Mouse (Mus musculus) layer of hippocampus, adult 2 months (tissue): ENCODE measurements around the gene Gm3460. TPM values are rescaled to one million over a fixed set of nuclear protein-coding genes. Genes with fewer than 3 reads are reported as not detected.
"Not testable (repeated sequence)": the region's sequence is repeated elsewhere in the genome, so short reads cannot be mapped to it uniquely, and the experiment has no call there.

Experiments
- DNase-seq, 2 experiments: peaks; one replicate each; pipeline ENCODE4 v3.0.0; 2022; ENCODE audit warnings: low spot score in 2 of 2
- H3K27ac ChIP-seq: fragments of 200-600 bp; 2 replicates; pipeline ENCODE4 v1.8.1; 2022
- H3K4me3 ChIP-seq: fragments of 200-600 bp; 2 replicates; pipeline ENCODE4 v1.8.1; 2022; ENCODE audit warnings: mild to moderate bottlenecking
- CTCF ChIP-seq: fragments of 200-600 bp; conservative IDR thresholded peaks from 2 replicates; pipeline ENCODE4 v1.8.1; 2022; ENCODE audit warnings: antibody characterized with exemption, mild to moderate bottlenecking, moderate library complexity
- long read RNA-seq, 2 experiments: library from polyadenylated mRNA; stranded (forward); transcript quantifications; one replicate each; pipeline ENCODE4 v2.0.0; 2021; ENCODE audit warnings: borderline mapping rate in 2 of 2
- total RNA-seq, 2 experiments: library from RNA; stranded (reverse); gene quantifications; 2 replicates each; pipeline ENCODE4 v1.2.3; 2021

Gm3460 gene
- not detected for total RNA-seq
- long read RNA-seq, experiment 1, result 0 reads
- long read RNA-seq, experiment 2, result 0 reads

DNA sequence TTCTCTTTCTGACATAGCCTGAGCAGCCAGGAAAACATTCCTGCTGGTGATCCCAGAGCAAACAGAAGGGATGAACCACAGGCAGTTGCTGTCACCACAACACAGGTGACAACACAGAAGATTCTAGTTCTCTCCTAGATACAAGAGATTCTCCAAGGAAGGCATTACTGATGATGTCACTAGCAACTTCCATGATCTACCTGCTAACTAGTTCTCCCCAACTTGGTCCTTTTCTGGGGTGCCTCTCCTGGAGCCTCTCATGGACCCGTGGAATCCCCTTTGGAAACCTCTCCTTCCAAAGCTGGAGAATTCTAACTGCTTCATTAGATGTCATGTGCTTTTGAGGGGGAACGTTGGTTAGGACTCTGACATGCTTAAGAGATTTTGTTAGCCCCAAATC lies at the start of gene Gm3460:
TSS of gene Gm3460 (minus strand) at position 101 of the 400 bp plus-strand sequence.
- not testable (repeated sequence) for H3K4me3 ChIP-seq, H3K27ac ChIP-seq, DNase-seq

DNA sequence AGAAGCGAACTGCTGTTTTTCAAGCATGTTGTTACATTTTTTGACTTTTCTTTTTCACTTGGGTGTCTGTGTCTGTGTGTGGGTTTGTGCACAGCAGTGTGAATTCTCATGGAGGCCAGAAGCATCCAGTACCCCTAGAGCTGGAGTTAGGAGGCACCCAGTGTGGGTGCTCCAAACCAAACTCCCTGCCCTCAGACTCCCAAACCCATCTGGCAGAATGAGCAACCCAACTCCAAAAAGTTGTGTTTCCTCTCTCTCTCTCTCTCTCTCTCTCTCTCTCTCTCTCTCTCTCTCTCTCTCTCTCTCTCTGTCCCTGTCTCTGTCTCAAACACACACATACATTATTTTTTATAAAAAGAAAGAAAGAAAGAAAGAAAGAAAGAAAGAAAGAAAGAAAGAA lies 15.8 kb downstream of the Gm3460 start:
- H3K4me3 ChIP-seq, H3K27ac ChIP-seq: not testable (repeated sequence)
- peak in 1 of 2 experiments; percentile 16 for DNase-seq

DNA sequence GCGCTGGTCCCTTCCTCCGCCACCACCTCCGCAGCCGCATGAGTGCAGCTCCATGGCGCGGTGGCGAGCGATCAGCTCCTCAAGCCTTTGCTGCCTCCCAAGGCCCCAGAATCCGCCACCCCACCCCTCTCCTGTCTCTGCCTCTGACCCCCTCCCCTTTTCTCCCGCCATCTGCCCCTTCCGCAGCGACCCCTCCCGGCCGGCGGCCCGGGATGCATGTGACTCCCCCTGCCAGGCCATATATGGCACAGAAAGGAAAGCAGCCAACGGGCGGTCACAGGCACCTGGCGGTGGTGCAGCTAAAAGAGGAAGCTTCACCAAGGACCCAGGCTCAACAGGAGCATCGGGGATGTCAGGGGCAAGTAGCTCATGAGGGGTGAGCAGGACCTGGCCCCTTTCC lies 17.2 kb downstream of the Gm3460 start:
- TF ChIP-seq CTCF, result peak; percentile 11; the same call in 1 of the 2 replicates
- H3K4me3 ChIP-seq, result peak overlapping the region; percentile 37; the same call in 1 of the 2 replicates

GRCm38 (mm10) chr14:6604551-6604950 lies 17.7 kb downstream of the Gm3460 start:
- peak overlapping the region; percentile 37 for H3K4me3 ChIP-seq
- DNase-seq, H3K27ac ChIP-seq: not testable (repeated sequence)

More for the DNA sequence above, 17.2 kb downstream of the Gm3460 start:
- DNase-seq, result peak in 1 of 2 experiments; percentile 10
- not testable (repeated sequence) for H3K27ac ChIP-seq

DNA sequence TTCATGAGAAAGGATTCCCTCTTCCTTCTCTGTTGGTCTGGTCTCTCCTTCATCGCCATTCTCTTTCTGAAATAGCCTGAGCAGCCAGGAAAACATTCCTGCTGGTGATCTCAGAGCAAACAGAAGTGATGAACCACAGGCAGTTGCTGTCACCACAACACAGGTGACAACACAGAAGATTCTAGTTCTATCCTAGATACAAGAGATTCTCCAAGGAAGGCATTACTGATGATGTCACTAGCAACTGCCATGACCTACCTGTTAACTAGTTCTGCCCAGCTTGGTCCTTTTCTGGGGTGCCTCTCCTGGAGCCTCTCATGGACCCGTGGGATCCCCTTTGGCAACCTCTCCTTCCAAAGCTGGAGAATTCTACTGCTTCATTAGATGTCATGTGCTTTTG lies 31.7 kb downstream of the Gm3460 start, which contains the start of gene Gm3629:
TSS of gene Gm3629 (minus strand) at position 101 of the 400 bp plus-strand sequence.
- DNase-seq, H3K27ac ChIP-seq, H3K4me3 ChIP-seq: not testable (repeated sequence)

Other genes starting within 250 kb of the Gm3460 start
- not detected for gene Gm16440, start 232.1 kb downstream of the Gm3460 start, total RNA-seq
- gene Gm3591, start 209.9 kb downstream of the Gm3460 start, total RNA-seq, result under 1 TPM in 1 of 2 experiments, not detected in 1; 0.98 TPM
- under 1 TPM in 1 of 2 experiments, not detected in 1; 0.46 TPM for gene Gm3594, start 177.8 kb downstream of the Gm3460 start, total RNA-seq
- gene Gm8356, start 85.1 kb downstream of the Gm3460 start, total RNA-seq, result not detected
- 1 to 10 TPM in 1 of 2 experiments, not detected in 1; 1.6 TPM for gene Gm3629, start 31.8 kb downstream of the Gm3460 start, total RNA-seq
- gene Gm10251, start 61.8 kb upstream of the Gm3460 start, total RNA-seq, result not detected
- gene Gm8050, start 97.8 kb upstream of the Gm3460 start, total RNA-seq, result under 1 TPM in 1 of 2 experiments, not detected in 1; 0.29 TPM
- 1 to 10 TPM; 3.6 to 3.7 TPM for gene Gm3636, start 119.9 kb upstream of the Gm3460 start, total RNA-seq
- not detected for gene Gm8362, start 152.0 kb upstream of the Gm3460 start, total RNA-seq
- gene Gm3642, start 217.9 kb upstream of the Gm3460 start, total RNA-seq, result not detected